Mouse (Mus musculus) embryo, embryonic 11 days (tissue): Measurements from ENCODE around the gene Tra2a.
"Not testable (repeated sequence)": the region's sequence is repeated elsewhere in the genome, so short reads cannot be mapped to it uniquely, and the experiment has no call there.

Experiments
- DNase-seq: peaks from one replicate; pipeline ENCODE4 v3.0.0-alpha.2; 2015

Tra2a gene

DNA sequence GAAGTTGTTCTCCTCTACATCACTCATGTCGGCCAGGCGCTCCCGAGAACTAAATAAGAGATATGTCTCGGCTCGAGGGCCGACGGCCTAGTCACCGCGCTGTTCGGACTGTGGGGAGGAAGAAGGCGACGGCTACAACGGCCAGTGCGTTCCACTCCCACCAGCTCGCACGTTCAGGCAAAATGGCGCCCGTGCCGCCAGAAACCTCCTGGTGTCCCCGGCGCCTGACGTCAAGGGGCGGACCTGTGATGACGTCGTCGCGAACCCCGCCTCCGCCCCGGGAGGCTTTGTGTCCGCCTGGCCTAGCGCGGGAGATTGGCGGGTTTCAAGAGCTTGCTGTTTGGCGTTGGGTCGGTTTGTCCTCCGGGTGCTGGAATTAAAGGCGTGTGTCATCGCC, at the start of gene Tra2a:
Gene Tra2a, minus strand, starts transcription at position 187 of the 397 bp plus-strand sequence.
- DNase-seq: peak; percentile 98

DNA sequence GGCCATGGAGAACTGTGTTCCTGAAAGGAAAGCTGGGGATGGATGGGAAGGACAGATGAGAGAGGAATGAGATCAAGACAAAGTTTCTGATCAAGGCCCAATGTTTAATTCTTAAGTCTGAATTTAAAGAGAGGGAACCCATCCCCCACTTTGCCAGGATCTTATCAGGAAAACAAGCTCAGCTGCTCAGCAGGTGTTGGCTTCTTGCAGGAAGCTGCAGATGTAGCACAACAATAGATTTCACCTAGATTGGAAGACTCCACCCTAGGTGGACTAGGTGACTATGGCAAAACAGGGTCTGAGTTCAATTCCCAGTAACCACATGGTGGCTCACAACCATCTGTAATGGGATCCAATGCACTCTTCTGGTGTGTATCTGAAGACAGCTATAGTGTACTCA, 34.5 kb upstream of the Tra2a start:
- no peak for DNase-seq

DNA sequence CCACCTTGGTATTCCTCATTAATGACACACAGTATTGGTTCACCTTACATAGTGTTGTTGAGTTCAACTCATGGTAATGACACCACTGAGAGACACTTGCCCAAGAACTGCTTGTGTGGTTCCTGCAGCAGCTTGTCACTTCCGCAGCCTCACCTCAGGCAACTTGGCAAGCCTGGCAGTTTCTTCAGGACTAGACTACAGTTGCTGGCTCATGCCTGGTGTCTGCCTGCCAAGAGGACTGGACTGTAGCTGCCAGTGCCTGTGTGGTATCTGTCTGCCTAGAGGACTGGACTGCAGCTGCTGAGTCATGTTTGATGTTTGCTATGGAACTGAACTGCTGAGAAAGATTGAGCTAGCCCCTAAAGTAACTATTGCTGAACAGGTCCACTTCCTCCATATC, 18.3 kb upstream of the Tra2a start:
- DNase-seq: no peak

DNA sequence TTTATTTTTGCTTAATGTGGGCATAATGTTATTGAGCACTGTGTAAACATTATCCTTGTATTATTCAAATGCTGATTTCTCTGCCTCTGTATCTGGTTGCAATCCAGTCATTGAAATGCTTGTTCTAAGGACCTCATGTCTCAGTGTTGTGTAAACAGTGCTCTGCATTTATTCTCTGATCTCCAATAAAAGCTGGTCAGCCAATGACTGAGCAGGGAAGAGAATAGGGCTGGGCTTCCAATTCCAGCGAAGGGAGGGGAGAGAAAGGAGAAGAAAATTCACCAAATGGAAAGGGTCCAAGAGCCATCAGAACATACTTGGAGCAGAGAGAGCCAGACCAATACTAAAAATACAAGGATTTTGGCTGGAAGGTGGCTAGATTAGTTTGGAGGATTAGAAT, 17.1 kb upstream of the Tra2a start:
- no peak for DNase-seq

DNA sequence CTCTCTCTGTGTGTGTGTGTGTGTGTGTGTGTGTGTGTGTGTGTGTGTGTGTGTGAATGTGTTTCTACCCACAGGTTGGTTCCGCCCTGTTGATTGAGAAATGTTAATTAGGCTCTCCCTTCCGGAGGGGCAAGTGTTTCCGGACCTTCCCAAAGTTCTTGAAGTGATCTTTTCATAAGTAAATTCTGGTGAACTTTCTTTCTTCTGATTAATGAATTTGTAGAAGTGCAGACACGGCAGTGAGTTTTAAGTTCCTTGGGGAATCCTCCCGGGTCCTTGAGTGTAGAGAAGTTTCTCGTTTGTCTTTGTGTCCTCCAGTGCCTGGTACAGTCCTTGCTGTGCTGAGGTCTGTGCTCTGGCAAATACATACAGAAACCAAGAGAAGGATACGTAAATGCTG, 11.5 kb upstream of the Tra2a start:
- DNase-seq: no peak

DNA sequence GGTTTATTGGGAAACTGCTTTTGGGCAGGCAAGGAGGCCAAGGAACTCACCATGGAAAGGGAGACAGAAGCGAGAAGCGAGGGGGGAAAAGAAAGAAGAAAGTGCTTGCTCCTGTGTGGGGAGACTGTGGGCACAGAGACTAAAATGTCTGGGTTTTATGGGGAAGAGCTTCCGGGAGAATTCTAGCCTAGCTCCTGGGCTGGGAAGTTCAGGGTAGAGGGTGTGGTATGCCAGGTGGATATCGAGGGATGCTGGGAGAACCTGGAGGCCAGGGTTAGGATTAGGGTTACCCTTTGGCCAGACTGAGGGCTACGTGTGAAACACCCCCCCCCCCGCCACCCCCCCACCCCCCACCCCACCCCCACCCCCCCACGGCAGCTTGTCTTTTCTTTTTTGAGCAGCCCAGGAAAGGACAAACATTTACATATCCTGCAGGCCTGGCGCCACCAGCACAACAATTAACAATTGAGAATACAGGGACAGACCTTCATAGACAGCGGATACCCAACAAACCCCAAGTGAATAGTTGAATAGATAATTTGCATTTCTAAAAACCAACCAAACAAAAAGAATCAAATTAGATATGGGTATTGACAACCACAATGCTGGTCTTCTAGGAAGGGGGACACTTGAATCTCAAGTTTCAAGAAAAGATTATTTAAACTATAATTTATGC, 10.7 kb upstream of the Tra2a start:
- DNase-seq: no peak

DNA sequence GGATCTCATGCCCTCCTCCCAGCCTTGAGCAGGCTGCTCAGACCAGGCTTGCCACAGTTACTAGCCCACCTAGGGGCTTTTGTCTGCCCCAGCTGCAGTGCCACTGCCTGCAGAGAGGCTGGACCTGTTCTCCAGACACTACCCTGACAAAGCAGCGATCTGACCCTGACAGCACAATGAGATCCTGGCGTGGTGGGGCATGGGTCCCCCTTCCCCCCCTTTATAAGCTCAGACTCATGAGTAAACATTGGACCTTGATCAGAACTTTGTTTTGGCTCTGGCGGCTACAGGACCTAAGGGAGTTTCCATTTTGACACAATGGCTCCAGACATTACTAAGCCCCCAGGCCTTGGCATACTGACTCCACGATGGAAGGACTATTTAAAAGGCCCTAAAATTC, 10.1 kb upstream of the Tra2a start:
- DNase-seq: no peak

DNA sequence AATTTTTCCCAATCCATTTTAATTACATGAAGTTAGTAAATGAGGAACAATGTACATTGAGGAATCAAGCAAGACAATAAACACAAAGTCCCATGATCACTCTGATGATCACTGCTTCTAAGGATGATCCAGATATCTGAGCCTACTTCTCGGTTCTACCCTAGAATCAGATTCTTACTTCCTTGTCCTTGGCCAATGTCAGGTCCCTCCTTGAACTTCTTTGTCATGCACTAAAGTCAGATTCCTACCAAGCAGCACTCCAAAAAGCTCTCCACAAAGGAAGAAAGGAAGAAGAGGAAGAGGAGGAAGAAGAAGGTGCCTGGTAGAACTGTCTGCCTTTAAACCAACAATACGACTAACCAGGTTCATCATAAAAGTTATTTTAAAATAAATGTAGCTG, 9.0 kb upstream of the Tra2a start:
- DNase-seq: no peak

DNA sequence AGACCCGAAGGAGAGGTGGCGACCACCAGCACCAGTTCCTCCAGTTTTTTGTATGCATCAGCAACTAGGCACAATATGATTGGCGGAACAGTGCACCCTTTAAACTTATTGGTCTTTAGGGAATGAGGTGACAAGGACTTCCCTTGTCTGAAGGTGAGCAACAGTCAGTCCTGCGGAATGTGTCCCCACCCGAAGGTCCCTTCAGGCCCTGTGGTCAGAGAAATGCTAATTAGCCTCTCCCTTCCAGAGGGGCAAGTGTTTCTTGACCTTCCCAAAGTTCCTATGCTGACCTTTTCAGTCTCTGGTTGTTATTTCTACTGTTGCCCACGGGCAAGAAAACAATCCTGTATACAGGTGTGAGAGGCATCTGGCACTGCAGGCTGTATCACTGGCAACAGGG, 8.0 kb upstream of the Tra2a start:
- no peak for DNase-seq

DNA sequence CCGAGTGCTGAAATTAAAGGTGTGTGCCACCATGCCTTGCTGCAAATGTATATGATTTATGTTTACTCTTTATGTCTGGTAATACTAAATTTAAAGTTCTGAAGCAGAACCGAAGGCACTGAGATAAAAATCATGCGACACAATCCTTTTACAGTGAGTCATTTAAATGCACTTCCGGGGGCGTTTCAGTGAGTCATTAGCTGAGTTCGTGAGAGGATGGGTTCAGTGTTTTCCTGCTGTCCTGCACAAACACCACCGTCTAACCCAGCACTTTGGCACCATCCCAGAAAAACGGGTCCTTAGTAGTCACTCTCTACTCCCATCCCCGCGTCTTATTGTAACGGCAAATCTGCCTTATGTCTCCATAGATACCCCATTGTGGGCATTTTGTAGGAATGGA, 6.1 kb upstream of the Tra2a start:
- DNase-seq: no peak

DNA sequence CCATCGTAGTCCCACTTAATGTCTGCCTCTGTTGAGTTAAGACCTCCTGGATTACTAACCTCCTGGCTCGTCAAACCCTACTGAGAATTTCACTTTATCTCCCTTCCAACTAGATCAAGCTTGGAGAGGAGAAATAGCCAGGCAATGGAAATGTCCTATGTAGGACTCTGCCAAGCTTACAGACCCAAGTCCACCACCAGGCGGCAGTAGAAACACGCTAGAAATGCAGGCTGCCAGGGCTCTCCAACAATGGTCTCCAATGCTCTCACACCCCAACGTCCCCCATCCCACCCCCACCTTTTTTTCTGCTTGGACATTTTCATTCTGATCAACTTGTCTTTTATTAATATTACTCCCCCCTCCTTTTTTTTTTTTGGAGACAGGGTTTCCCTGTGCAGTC, 5.4 kb upstream of the Tra2a start:
- DNase-seq: peak; percentile 80

DNA sequence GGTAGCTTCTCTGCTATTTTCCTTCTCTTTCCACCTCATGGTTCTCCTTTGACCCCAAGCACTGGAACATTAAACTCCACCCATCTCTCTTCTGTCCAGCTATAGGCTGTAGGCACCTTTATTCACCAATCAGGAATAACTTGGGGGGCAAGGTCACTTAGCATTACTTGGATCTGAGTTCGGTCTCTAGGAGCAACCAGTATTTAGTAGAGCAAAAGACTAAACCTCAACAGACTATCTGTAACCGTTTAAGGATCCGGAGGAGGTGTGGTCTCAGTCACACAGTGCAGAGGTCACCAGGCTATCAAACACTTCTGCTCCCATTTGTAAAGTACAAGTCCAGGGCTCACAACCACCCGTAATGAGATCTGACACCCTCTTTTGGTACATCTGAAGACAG, 3.9 kb upstream of the Tra2a start:
- DNase-seq: no peak

DNA sequence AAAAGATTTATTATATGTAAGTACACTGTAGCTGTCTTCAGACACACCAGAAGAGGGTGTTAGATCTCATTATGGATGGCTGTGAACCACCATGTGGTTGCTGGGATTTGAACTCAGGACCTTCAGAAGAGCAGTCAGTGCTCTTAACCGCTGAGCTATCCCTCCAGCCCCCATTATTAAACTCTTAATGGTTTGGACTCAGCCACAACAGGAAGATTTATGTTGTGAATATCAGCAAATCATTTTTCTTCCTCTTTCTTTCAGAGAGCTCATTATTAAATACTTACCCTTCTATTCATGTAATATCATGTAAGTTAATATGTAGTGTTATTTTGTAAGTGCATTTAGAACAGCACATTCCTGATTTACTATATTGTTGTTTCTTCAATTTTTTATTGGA, 1.4 kb upstream of the Tra2a start:
- not testable (repeated sequence) for DNase-seq

DNA sequence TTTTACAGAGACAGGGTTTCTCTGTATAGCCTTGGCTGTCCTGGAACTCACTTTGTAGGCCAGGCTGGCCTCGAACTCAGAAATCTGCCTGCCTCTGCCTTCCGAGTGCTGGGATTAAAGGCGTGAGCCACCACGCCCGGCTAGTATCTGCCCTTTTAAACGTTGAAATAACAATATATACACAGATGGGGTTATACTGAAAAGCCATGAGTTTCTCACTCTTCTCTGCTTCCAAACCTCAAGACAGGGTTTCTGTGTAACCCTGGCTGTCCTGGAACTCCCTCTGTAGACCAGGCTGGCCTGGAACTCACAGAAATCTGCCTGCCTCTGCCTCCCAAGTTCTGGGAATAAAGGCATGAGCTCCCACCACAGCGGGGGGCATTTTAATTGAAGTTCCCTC, 613 bp upstream of the Tra2a start:
- not testable (repeated sequence) for DNase-seq

DNA sequence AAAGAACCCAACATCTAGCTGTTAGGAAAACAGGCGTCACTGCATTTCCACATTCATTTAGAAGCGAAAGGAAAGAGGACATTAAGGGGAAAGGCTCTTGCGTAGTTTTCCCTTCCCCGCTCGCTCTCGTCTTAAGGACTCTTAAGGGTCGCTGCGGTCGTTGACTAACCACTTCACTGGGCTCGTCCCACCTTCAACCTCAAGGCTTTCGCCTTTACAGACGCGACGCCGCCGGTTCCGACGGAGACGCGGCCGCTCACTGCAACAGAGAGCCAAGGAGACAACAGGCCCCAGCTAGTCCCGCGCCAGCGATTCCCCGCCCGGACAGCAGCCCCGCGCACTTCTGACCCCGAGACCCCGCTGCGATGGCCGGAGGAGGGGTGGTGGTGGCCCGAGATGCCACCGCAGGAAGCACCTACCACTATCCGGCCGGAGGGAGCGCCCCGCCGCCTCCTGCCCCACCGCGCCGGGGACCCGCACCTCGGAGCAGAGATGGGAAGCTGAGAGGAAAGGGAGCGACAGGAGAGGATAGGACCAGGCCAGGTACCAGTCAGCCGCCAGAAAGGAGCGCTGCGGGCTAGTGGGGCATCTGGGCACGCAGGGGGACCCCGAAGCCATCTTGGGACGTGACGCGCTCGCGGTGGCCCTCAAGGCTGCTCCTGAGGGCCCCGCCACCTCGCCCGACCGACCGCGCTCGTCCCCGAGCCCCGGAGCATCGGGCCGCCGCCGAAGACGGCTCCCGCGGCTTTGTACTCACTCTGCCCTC, 569 bp downstream of the Tra2a start:
- DNase-seq: peak; percentile 56

DNA sequence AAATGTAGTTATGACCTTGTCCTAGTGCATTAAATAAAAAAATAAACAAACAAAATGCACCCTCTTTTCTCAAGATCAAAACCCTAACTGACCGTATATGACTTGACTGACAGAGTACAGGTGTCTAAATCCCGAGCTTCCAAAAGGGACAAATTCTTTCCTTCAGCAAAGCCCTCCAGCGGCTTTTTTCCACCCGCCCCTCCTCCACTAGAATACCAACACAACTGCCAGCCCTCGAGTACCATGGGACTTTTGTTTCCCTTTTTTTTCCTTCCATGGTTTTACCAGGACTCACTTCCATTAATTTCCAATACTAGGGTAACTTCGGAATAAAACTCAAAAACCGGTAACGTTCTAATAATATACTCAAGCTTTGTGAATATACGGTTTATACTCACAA, 1.4 kb downstream of the Tra2a start:
- peak; percentile 57 for DNase-seq

DNA sequence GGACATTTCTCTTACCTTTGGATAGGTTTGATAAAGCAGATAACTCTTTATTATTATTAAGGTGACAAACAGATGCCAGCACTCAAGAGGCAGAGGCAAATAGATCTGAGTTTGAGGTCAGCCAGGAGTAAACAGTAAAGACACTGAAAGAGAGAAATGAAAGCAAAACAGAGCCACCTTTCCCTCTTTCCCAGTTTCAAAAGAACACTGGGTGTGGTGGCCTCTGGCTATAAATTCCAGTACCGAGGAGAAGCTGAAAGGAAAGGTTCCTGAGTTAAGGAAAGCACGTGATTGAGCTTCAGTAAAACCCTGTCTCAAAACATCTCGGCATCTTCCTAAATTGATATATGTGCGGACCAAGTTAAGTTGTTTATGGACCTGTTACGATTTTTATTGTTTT, 4.1 kb downstream of the Tra2a start:
- DNase-seq: no peak

DNA sequence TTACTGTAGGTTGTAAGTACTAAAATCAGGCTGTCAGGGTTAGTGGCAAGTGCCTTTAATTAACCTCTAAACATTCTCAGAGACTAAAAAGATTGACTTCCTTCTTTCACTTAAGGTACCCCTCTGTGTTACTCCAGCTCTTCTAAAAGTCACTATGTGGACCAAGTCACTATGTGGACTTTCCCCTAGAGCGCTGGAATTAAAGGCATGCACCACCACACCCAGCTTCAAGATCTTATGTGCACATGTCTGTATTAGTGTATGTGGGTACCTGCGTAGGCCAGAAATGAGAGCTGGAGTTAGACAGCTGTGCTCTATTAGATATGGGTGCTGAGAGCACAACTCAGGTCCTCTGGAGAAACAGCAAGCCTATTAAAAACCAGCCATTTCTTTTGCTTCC, 6.0 kb downstream of the Tra2a start:
- DNase-seq: no peak

DNA sequence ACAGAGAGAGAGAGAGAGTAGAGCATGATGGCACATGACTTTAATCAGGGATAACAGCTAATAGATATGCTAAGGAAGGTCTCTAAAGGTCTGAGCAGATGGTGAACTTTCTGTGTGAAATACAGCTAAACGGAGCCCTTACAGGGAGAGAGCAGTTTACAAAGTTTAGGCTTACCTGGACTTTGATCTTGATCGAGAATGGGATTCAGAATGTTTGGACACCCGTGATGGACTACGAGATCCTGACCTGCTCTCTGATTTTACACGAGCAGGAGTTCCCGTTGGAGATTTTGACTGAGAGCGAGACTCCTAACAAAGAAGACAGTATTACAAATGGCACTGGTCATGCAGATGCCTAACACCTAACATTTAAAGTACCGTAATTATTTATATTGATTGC, 11.6 kb downstream of the Tra2a start:
- DNase-seq: no peak

DNA sequence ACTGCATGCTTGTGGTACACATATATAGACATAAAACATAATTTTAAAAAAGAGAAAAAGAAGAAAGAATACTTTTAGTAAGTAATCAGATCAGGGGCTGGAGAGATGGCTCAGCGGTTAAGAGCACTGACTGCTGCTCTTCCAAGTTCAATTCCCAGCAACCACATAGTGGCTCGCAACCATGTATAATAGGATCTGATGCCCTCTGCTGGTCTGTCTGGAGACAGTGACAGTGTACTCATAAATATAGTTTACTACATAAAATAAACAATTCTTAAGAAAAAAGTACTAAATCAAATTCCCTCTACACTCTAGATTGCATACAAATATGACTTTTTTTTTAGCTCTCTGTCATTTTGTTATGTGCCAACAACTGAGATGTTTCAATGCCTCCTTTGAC, 12.6 kb downstream of the Tra2a start:
- no peak for DNase-seq

DNA sequence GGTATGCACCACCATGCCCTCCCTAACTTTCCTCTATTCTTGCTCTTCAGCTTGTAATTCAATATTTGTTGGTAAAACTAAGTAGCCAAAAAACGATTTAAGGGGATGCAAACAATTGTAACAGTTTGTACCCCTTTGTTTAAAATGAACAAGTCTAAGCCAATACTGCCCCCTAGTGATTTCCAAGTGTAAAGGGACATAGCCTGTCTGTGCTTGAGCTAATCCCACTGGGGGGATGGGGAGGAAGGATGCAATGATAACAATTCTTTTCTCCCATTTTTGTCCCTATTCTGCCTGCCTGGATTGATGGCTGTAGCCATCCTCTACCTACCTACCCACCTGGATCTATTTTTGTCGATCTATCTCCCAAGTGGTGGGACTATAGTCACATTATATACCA, 16.6 kb downstream of the Tra2a start:
- DNase-seq: peak; percentile 82

DNA sequence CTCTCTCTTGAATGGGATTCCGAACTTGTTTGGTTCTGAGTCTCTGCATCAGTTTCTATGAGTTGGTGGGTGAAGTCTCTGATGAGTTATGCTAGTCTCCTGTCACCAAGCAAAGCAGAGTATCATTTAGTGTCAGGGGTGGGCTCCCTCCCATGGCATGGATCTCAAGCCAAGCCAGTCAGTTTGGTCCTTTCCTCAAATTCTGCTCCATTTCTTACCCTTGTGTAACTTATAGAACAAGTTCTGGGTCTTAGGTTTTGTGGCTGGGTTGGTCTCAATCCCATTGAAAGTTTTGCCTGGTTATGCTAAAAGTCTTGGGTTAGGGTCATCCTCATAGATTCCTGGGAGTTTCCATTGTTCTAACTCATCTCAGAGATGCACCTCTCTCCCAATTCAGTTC, 21.5 kb downstream of the Tra2a start:
- no peak for DNase-seq

DNA sequence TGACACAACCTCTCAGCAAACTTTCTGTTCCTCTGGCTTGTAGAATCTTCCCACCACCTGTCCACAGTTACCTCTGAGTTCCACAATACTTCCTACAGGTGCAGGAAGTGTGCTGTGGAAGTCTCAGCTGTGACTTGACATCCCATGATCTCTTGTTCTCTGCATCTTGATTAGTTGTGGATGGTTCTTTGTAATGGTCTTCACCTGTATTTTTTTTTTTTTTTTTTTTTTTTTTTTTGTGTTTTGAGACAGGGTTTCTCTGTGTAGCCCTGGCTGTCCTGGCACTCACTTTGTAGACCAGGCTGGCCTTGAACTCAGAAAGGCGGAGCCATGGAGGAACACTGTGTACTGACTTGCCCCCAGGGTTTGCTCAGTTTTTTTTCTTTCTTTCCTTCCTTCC, 22.3 kb downstream of the Tra2a start:
- no peak for DNase-seq

DNA sequence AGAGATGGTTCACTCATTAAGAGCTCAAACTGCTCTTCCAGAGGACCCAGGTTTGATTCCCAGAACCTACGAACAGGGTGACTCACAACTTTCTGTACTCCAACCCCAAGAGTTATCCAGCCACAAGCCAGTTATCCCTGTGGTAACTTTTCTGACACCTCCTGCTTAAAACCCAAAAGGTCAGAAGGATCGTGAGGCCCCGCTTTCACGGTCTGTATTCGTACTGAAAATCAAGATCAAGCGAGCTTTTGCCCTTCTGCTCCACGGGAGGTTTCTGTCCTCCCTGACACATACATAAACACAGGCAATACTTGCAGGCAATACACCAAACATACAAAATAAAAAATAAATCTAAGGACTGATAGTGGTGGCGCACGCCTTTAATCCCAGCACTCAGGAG, 27.5 kb downstream of the Tra2a start:
- peak; percentile 86 for DNase-seq

DNA sequence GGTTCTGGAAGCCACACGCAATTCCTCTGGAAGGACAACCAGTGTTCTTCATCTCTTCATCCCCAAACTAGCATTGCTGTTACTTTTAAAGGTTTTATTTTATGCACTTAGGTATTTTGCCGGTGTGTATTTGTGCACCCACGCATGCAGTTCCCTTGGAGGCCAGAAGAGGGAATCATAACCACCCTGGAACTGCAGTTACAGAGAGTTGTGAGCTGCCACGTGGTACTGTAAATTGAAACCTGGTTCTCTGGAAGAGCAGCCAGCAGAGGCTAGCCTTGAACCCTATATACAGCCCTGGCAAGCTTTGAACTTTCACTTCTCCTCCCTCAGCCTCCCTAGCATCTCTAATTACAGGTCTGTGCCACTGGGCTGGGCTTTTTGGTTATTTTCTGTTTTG, 30.5 kb downstream of the Tra2a start:
- no peak for DNase-seq
